Mouse (Mus musculus): Measurements from ENCODE around the gene Agrp.
A peak's percentile ranks its signal among the peaks of the same experiment; 100 is the strongest.
"Not testable (repeated sequence)": the region's sequence is repeated elsewhere in the genome, so short reads cannot be mapped to it uniquely, and the experiment has no call there.

Agrp gene

GRCm38 (mm10) chr8:105622421-105622920 lies 14.7 kb downstream of the Agrp start:
- DNase-seq (ENCODE audit: low read depth, low spot score), result peak; percentile 84

GRCm38 (mm10) chr8:105621841-105622240 lies 15.4 kb downstream of the Agrp start:
- no peak for DNase-seq (ENCODE audit: low read depth, low spot score)

GRCm38 (mm10) chr8:105620946-105621720 lies 16.1 kb downstream of the Agrp start:
- DNase-seq (ENCODE audit: low read depth, low spot score), result no peak

- DNase-seq (ENCODE audit: low read depth, low spot score), result no peak
Measured at GRCm38 (mm10) chr8:105620211-105620610, 17.0 kb downstream of the Agrp start.

GRCm38 (mm10) chr8:105618892-105619591 lies 18.2 kb downstream of the Agrp start:
- no peak for DNase-seq (ENCODE audit: low read depth, low spot score)

GRCm38 (mm10) chr8:105618279-105618634 lies 18.9 kb downstream of the Agrp start:
- DNase-seq (ENCODE audit: low read depth, low spot score), result no peak

- no peak for DNase-seq (ENCODE audit: low read depth, low spot score)
Measured at GRCm38 (mm10) chr8:105617451-105618278, 19.5 kb downstream of the Agrp start.

GRCm38 (mm10) chr8:105615942-105616341 lies 21.3 kb downstream of the Agrp start:
- no peak for DNase-seq (ENCODE audit: low read depth, low spot score)

- DNase-seq (ENCODE audit: low read depth, low spot score), result no peak
Measured at GRCm38 (mm10) chr8:105613830-105614511, 23.2 kb downstream of the Agrp start.

GRCm38 (mm10) chr8:105613037-105613436 lies 24.2 kb downstream of the Agrp start:
- DNase-seq (ENCODE audit: low read depth, low spot score), result no peak

GRCm38 (mm10) chr8:105611836-105612235 lies 25.4 kb downstream of the Agrp start:
- no peak for DNase-seq (ENCODE audit: low read depth, low spot score)

GRCm38 (mm10) chr8:105609771-105610170 lies 27.4 kb downstream of the Agrp start:
- DNase-seq (ENCODE audit: low read depth, low spot score), result no peak

- no peak for DNase-seq (ENCODE audit: low read depth, low spot score)
Measured at GRCm38 (mm10) chr8:105609355-105609754, 27.8 kb downstream of the Agrp start.

GRCm38 (mm10) chr8:105607684-105608083 lies 29.5 kb downstream of the Agrp start:
- DNase-seq (ENCODE audit: low read depth, low spot score), result no peak

- no peak for DNase-seq (ENCODE audit: low read depth, low spot score)
Measured at GRCm38 (mm10) chr8:105607062-105607461, 30.1 kb downstream of the Agrp start.

GRCm38 (mm10) chr8:105606189-105607023 lies 30.8 kb downstream of the Agrp start:
- no peak for DNase-seq (ENCODE audit: low read depth, low spot score)

- DNase-seq (ENCODE audit: low read depth, low spot score), result no peak
Measured at GRCm38 (mm10) chr8:105605491-105606188, 31.6 kb downstream of the Agrp start.

- DNase-seq (ENCODE audit: low read depth, low spot score), result no peak
Measured at GRCm38 (mm10) chr8:105604804-105605381, 32.3 kb downstream of the Agrp start, which contains the start of gene Ripor1. TSS of gene Ripor1 (plus strand) at chr8:105605255.

GRCm38 (mm10) chr8:105602540-105602939 lies 34.7 kb downstream of the Agrp start:
- not testable (repeated sequence) for DNase-seq (ENCODE audit: low read depth, low spot score)
